Mouse (Mus musculus): Measurements from ENCODE around the gene Rps10. TPM values are rescaled to one million over a fixed set of nuclear protein-coding genes. Genes with fewer than 3 reads are reported as not detected.

The Rps10 gene
- polyA plus RNA-seq, 1 experiment from 2014 or later: 1,299 TPM

GRCm38 (mm10) chr17:27610679-27611518 lies 25.6 kb downstream of the Rps10 start:
- Histone ChIP-seq H3K36me3 (ENCODE audit: control insufficient read depth, insufficient read depth, low read length) (peaks cover 6% of the 10 kb centered on the region), H3K9ac (ENCODE audit: low read length) (no peak overlapping the region), H3K9me3 (ENCODE audit: control insufficient read depth, low read length) (no peaks in the 10 kb centered on the region), H3K4me3 (ENCODE audit: low read depth, low read length) (no peak overlapping the region), H3K27ac (ENCODE audit: low read depth) (no peak overlapping the region), H3K4me1 (replicated peaks; ENCODE audit: control insufficient read depth, insufficient read depth, low read length) (peaks cover 7% of the 10 kb centered on the region), H3K4me2 (ENCODE audit: low read length) (no peak overlapping the region), H3K27me3 (replicated peaks; ENCODE audit: control insufficient read depth, insufficient read depth, low read length) (no peaks in the 10 kb centered on the region)
- ATAC-seq (replicated peaks; ENCODE audit: low FRiP score, low TSS enrichment, low read depth): no peak
- no peak for DNase-seq (ENCODE audit: low spot score)
- WGBS: 71% methylated on average over 10 of the region's 10 CpGs

GRCm38 (mm10) chr17:27609576-27609975 lies 26.9 kb downstream of the Rps10 start:
- Histone ChIP-seq H3K4me2 (ENCODE audit: low read length) (no peak overlapping the region), H3K36me3 (ENCODE audit: control insufficient read depth, insufficient read depth, low read length) (peaks cover 6% of the 10 kb centered on the region), H3K9ac (ENCODE audit: low read length) (no peak overlapping the region), H3K9me3 (ENCODE audit: control insufficient read depth, low read length) (no peaks in the 10 kb centered on the region), H3K27ac (ENCODE audit: low read depth) (no peak overlapping the region), H3K4me3 (ENCODE audit: low read depth, low read length) (no peak overlapping the region), H3K27me3 (replicated peaks; ENCODE audit: control insufficient read depth, insufficient read depth, low read length) (no peaks in the 10 kb centered on the region), H3K4me1 (replicated peaks; ENCODE audit: control insufficient read depth, insufficient read depth, low read length) (peaks cover 7% of the 10 kb centered on the region)
- ATAC-seq (replicated peaks; ENCODE audit: low FRiP score, low TSS enrichment, low read depth) (no peak), DNase-seq (ENCODE audit: low spot score) (no peak)
- 80% methylated on average over 7 of the region's 7 CpGs for WGBS

- no peak for ATAC-seq (replicated peaks; ENCODE audit: low FRiP score, low TSS enrichment, low read depth)
These were observed 32.8 kb downstream of the Rps10 start for GRCm38 (mm10) chr17:27603522-27604234.

GRCm38 (mm10) chr17:27603036-27603435 lies 33.4 kb downstream of the Rps10 start:
- ATAC-seq (replicated peaks; ENCODE audit: low FRiP score, low TSS enrichment, low read depth) (no peak), DNase-seq (ENCODE audit: low spot score) (no peak)
- Histone ChIP-seq H3K9ac (ENCODE audit: low read length) (no peak overlapping the region), H3K4me1 (replicated peaks; ENCODE audit: control insufficient read depth, insufficient read depth, low read length) (peaks cover 5% of the 10 kb centered on the region; the same call in 1 of the 2 replicates), H3K9me3 (ENCODE audit: control insufficient read depth, low read length) (no peaks in the 10 kb centered on the region), H3K4me2 (ENCODE audit: low read length) (no peak overlapping the region), H3K27me3 (replicated peaks; ENCODE audit: control insufficient read depth, insufficient read depth, low read length) (no peaks in the 10 kb centered on the region), H3K36me3 (ENCODE audit: control insufficient read depth, insufficient read depth, low read length) (no peaks in the 10 kb centered on the region), H3K27ac (ENCODE audit: low read depth) (no peak overlapping the region), H3K4me3 (ENCODE audit: low read depth, low read length) (no peak overlapping the region)
- 84% methylated on average over 2 of the region's 2 CpGs for WGBS

More at GRCm38 (mm10) chr17:27603522-27604234, 32.8 kb downstream of the Rps10 start:
- H3K36me3 ChIP-seq (ENCODE audit: control insufficient read depth, insufficient read depth, low read length): no peaks in the 10 kb centered on the region
- H3K27ac ChIP-seq (ENCODE audit: low read depth): no peak overlapping the region
- H3K9me3 ChIP-seq (ENCODE audit: control insufficient read depth, low read length): no peaks in the 10 kb centered on the region
- peaks cover 5% of the 10 kb centered on the region; the same call in 1 of the 2 replicates for H3K4me1 ChIP-seq (replicated peaks; ENCODE audit: control insufficient read depth, insufficient read depth, low read length)
- H3K4me3 ChIP-seq (ENCODE audit: low read depth, low read length): no peak overlapping the region
- no peak overlapping the region for H3K4me2 ChIP-seq (ENCODE audit: low read length)
- H3K9ac ChIP-seq (ENCODE audit: low read length): no peak overlapping the region
- no peaks in the 10 kb centered on the region for H3K27me3 ChIP-seq (replicated peaks; ENCODE audit: control insufficient read depth, insufficient read depth, low read length)
- 83% methylated on average over 21 of the region's 21 CpGs for WGBS
- DNase-seq (ENCODE audit: low spot score): no peak

- Histone ChIP-seq H3K27ac (ENCODE audit: low read depth) (no peak overlapping the region), H3K9ac (ENCODE audit: low read length) (no peak overlapping the region), H3K4me3 (ENCODE audit: low read depth, low read length) (no peak overlapping the region), H3K4me1 (replicated peaks; ENCODE audit: control insufficient read depth, insufficient read depth, low read length) (peaks cover 5% of the 10 kb centered on the region; the same call in 1 of the 2 replicates), H3K27me3 (replicated peaks; ENCODE audit: control insufficient read depth, insufficient read depth, low read length) (no peaks in the 10 kb centered on the region), H3K4me2 (ENCODE audit: low read length) (no peak overlapping the region), H3K9me3 (ENCODE audit: control insufficient read depth, low read length) (no peaks in the 10 kb centered on the region), H3K36me3 (ENCODE audit: control insufficient read depth, insufficient read depth, low read length) (peaks cover 12% of the 10 kb centered on the region)
- 78% methylated on average over 5 of the region's 5 CpGs for WGBS
- no peak for DNase-seq (ENCODE audit: low spot score)
- ATAC-seq (replicated peaks; ENCODE audit: low FRiP score, low TSS enrichment, low read depth): no peak
These were observed 35.6 kb downstream of the Rps10 start for GRCm38 (mm10) chr17:27600869-27601268.

GRCm38 (mm10) chr17:27600286-27600685 lies 36.2 kb downstream of the Rps10 start:
- no peak overlapping the region for H3K27ac ChIP-seq (ENCODE audit: low read depth)
- no peak overlapping the region for H3K4me2 ChIP-seq (ENCODE audit: low read length)
- no peaks in the 10 kb centered on the region for H3K9me3 ChIP-seq (ENCODE audit: control insufficient read depth, low read length)
- WGBS: 81% methylated on average over 3 of the region's 3 CpGs
- no peaks in the 10 kb centered on the region for H3K27me3 ChIP-seq (replicated peaks; ENCODE audit: control insufficient read depth, insufficient read depth, low read length)
- peaks cover 18% of the 10 kb centered on the region for H3K36me3 ChIP-seq (ENCODE audit: control insufficient read depth, insufficient read depth, low read length)
- H3K9ac ChIP-seq (ENCODE audit: low read length): no peak overlapping the region
- no peak for DNase-seq (ENCODE audit: low spot score)
- no peak for ATAC-seq (replicated peaks; ENCODE audit: low FRiP score, low TSS enrichment, low read depth)
- peaks cover 5% of the 10 kb centered on the region; the same call in 1 of the 2 replicates for H3K4me1 ChIP-seq (replicated peaks; ENCODE audit: control insufficient read depth, insufficient read depth, low read length)
- H3K4me3 ChIP-seq (ENCODE audit: low read depth, low read length): no peak overlapping the region

GRCm38 (mm10) chr17:27596376-27597190 lies 39.9 kb downstream of the Rps10 start:
- no peaks in the 10 kb centered on the region for H3K9me3 ChIP-seq (ENCODE audit: control insufficient read depth, low read length)
- H3K4me1 ChIP-seq (replicated peaks; ENCODE audit: control insufficient read depth, insufficient read depth, low read length): peaks cover 1% of the 10 kb centered on the region; the same call in 1 of the 2 replicates
- no peak for ATAC-seq (replicated peaks; ENCODE audit: low FRiP score, low TSS enrichment, low read depth)
- H3K36me3 ChIP-seq (ENCODE audit: control insufficient read depth, insufficient read depth, low read length): peaks cover 41% of the 10 kb centered on the region
- no peaks in the 10 kb centered on the region for H3K27me3 ChIP-seq (replicated peaks; ENCODE audit: control insufficient read depth, insufficient read depth, low read length)
- H3K9ac ChIP-seq (ENCODE audit: low read length): no peak overlapping the region
- DNase-seq (ENCODE audit: low spot score): no peak
- H3K27ac ChIP-seq (ENCODE audit: low read depth): no peak overlapping the region
- WGBS: 55% methylated on average over 21 of the region's 21 CpGs
- H3K4me3 ChIP-seq (ENCODE audit: low read depth, low read length): no peak overlapping the region
- no peak overlapping the region for H3K4me2 ChIP-seq (ENCODE audit: low read length)

GRCm38 (mm10) chr17:27595659-27596375 lies 40.7 kb downstream of the Rps10 start:
- Histone ChIP-seq H3K4me2 (ENCODE audit: low read length) (no peak overlapping the region), H3K36me3 (ENCODE audit: control insufficient read depth, insufficient read depth, low read length) (peaks cover 49% of the 10 kb centered on the region), H3K9me3 (ENCODE audit: control insufficient read depth, low read length) (no peaks in the 10 kb centered on the region), H3K27ac (ENCODE audit: low read depth) (no peak overlapping the region), H3K4me3 (ENCODE audit: low read depth, low read length) (no peak overlapping the region), H3K4me1 (replicated peaks; ENCODE audit: control insufficient read depth, insufficient read depth, low read length) (no peaks in the 10 kb centered on the region), H3K9ac (ENCODE audit: low read length) (no peak overlapping the region), H3K27me3 (replicated peaks; ENCODE audit: control insufficient read depth, insufficient read depth, low read length) (no peaks in the 10 kb centered on the region)
- DNase-seq (ENCODE audit: low spot score) (no peak), ATAC-seq (replicated peaks; ENCODE audit: low FRiP score, low TSS enrichment, low read depth) (no peak)
- WGBS: 85% methylated on average over 15 of the region's 15 CpGs

All from intestine, embryonic 14.5 days (tissue).